Mouse (Mus musculus) adrenal gland, postnatal 36 days (tissue): ENCODE measurements at regions not wholly inside any gene's neighbourhood (a gene's known extent, or its start where the extent isn't known, plus 50 kb on each side); places are given as distances from the start of the nearest gene placed in this dataset.

Experiments
- DNase-seq, 2 experiments: peaks; one replicate each; pipeline ENCODE4 v3.0.0; 2021; ENCODE audit warnings: mixed read lengths in 1 of 2

- DNase-seq: no peak
Measured at GRCm38 (mm10) chr3:104295015-104295719, 75.0 kb upstream of the Magi3 start.

- DNase-seq: no peak
Measured at GRCm38 (mm10) chr3:104293869-104294268, 73.7 kb upstream of the Magi3 start.

GRCm38 (mm10) chr3:104288970-104289680 is 69.0 kb upstream of the Magi3 start:
- DNase-seq: no peak

GRCm38 (mm10) chr3:104287900-104288299 is 67.7 kb upstream of the Magi3 start:
- DNase-seq: no peak

- DNase-seq: no peak
Measured at GRCm38 (mm10) chr3:104284961-104285360, 64.8 kb upstream of the Magi3 start.

- DNase-seq: no peak
Measured at GRCm38 (mm10) chr3:104283855-104284254, 63.7 kb upstream of the Magi3 start.

- DNase-seq: peak; percentile 14 to 36
Measured at GRCm38 (mm10) chr3:104279505-104279904, 59.3 kb upstream of the Magi3 start.

- no peak for DNase-seq
Measured at GRCm38 (mm10) chr3:104274718-104275302, 54.6 kb upstream of the Magi3 start.

- DNase-seq: no peak
Measured at GRCm38 (mm10) chr3:104274084-104274483, 53.9 kb upstream of the Magi3 start.
